Mouse (Mus musculus) CH12.LX (cell line): ENCODE data around the gene Cpa3.

Experiments used
- CHD2 ChIP-seq: IDR thresholded peaks from 2 replicates; pipeline ENCODE4 v1.6.1; 2011; ENCODE audit warnings: low read length, improper control_type of control experiment
- CTCF ChIP-seq, 2 experiments: IDR thresholded peaks in 1 of 2; conservative IDR thresholded peaks in 1 of 2; 2 replicates each; pipeline ENCODE4 v1.5.1; 2011 to 2012; ENCODE audit warnings: low read depth in 2 of 2, low read length in 2 of 2, improper control_type of control experiment in 1 of 2, inconsistent platforms in 1 of 2, mild to moderate bottlenecking in 1 of 2, moderate library complexity in 1 of 2
- POLR2A ChIP-seq: IDR thresholded peaks from 2 replicates; pipeline ENCODE4 v1.6.1; 2011; ENCODE audit warnings: low read depth, mild to moderate bottlenecking, improper control_type of control experiment, low read length

DNA sequence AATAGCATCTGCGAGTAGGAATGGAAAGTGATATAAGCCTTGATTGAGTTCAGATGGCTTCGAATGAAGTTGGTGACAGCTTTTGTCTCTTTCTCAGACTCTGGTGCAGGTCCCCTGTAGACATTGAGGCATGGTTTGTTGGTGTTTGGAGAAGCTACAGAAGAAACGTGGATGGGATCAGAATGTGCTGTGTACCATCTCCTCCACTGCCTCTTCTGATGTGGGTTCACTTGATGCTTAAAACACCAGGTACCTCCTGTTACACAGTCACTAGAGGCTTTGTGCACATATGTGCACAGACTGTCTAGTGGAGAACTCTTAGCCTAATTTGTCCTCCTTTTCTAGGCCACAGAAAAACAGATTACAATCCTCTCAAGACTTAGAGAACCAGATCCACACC is 19.8 kb downstream of the Cpa3 start:
- TF ChIP-seq CHD2, result no peak
- TF ChIP-seq POLR2A, result no peak
- no peak for TF ChIP-seq CTCF (conservative IDR thresholded peaks at IDR 0.05 in 1 of 2, IDR thresholded peaks at IDR 0.05 in 1 of 2; ENCODE audit: low read depth in 2 of 2, low read length in 2 of 2)
